Mouse (Mus musculus) sigmoid colon, adult 10 weeks (tissue): Measurements from ENCODE around the gene Lpcat3. TPM values are rescaled to one million over a fixed set of nuclear protein-coding genes. Genes with fewer than 3 reads are reported as not detected.

ENCODE experiments used
- polyA plus RNA-seq: library from polyadenylated mRNA; stranded (reverse); fragments of 350-450 nt; fragmentation: Illumina TruSeq; extraction: RNeasy Lipid Tissue Mini Kit (QIAGEN cat#74804); gene quantifications from one replicate; pipeline ENCODE4 v1.2.3, GENCODE M21; 2014; ENCODE audit warnings: low read depth, low replicate concordance

Gene Lpcat3
- 44.6 TPM for polyA plus RNA-seq

DNA sequence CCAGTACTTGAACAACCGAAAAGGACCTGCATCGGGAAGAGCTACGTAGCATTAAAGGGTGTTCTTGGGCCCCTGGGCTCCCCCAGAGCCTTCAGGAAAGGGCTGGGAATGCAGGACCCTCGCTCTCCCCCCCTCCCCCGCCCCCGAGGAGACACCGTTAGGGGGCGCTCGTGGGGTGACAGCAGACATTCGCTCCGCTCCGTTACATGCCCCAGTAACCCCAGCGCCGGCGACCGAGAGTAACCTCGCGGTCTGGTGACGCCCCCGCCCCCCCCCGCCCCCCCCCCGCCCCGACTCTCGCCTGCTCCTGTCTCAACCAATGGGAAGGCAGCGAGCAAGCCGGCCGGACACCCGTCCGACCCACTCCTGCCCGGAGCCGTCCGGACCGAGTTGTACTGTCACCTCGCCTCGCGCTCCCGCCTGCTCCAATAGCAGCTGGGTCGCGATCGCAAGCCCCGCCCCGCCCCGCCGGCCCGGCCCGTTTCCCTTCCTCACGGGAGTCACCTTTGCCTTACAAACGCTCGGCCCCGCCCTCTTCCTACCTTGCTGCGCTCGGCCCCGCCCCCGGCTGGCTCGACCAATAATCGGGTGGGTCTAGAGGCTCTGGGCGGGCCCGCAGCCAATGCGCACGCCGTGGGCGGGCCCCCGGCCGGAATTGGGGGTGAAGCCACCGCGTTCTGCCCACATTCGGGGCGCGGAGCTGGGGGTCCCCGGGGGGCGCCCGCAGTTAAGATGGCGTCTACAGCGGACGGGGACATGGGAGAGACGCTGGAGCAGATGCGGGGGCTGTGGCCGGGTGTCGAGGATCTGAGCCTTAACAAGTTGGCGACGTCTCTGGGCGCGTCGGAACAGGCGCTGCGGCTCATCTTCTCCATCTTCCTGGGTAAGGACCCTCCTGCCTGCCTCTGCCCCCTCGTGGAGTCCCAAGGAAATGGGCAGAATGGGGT, at the start of gene Lpcat3:
Lpcat3 (plus strand) TSS at position 551 of the 947 bp plus-strand sequence.

DNA sequence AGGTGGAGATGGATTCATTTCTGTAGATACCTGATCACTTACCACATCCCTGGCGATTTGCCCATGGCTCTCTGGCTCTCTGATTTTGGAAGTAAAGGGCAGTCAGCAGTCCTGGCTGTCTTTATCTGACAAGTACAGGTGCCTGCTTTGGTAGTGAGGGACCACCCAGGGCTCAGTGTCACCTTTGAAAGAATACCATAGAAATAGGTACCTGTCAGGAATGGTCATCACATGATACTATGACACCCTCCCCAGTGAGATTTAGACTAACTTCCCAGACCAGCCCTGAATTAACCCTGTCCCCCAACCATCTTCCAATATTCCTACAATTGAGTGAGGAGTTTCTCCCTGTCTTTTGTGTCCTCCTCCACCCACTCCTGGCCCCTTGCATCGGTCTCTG, 26.8 kb upstream of the Lpcat3 start, which contains the start of gene C1s2:
C1s2 (minus strand) TSS at position 101 of the 400 bp plus-strand sequence.

DNA sequence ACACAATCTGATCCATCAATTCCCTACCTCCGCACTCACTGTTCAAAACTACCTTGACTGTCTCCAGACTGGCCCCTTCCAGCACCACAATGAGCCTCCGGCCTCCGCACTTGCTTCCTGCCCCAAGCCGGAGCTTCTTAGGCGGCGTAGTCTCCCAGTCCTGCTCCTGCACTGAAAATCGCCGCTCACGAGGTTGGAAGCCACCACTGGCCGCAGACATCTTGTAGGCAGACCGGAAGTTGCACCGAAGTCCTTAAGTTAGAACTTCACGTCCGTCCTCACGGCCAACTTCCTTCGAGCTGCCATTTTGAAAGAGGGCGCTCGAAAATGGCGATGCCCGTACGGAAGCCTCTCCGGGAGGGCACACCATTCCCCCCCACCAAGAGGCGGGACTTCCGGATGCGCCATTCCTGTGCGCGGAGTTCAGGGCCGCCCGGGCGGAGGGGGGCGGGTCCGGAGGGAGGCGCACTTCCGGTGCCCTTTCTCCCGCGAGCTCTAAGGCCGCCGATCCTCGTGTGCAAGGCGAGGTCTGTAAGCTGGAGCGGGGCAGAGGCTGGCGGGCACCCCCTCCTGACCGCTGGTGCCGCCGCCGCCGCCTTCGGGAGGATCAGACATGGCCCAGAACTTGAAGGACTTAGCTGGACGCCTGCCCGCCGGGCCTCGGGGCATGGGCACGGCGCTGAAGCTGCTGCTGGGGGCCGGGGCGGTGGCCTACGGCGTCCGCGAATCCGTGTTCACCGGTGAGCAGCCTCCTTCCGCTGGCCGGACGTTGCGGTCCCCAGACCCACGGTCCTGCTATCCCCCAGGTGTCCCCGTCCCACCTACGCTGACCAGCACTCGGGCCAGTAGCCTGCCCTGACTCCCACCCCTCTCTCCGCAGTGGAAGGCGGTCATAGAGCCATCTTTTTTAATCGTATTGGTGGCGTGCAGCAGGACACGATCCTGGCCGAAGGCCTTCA, 49.3 kb downstream of the Lpcat3 start, which contains the start of the genes Emg1 and Phb2:
Emg1 (minus strand) TSS at position 355 of the 959 bp plus-strand sequence.
Phb2 (plus strand) TSS at position 513 of the 959 bp plus-strand sequence.

DNA sequence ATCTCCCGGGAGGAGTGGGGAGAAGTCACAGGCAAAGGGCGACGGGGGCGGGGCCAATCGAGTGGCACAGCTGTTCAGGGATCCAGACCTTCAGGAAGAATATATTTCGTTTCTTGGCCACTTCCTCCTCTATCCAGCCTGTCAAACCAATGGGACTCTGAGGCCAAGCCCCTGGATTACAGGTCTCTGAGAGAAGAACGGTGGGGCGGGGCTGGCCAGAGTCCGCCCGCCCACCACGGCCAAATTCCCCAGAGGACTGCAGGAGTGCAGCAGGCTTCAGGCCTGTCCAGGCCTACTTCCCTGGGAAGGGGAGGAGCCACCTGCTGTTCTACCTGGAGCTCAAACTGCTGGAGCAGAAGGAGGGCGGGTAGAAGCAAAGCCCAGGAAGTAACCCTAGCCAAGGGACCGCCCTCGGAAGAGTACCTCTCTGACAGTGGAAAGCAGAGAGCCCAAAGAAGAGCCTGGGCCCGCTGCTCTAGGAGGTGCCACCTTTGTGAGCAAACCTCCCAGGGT, 75.7 kb downstream of the Lpcat3 start, which contains the start of gene Ptpn6:
Ptpn6 (minus strand) TSS at position 204 of the 513 bp plus-strand sequence.

DNA sequence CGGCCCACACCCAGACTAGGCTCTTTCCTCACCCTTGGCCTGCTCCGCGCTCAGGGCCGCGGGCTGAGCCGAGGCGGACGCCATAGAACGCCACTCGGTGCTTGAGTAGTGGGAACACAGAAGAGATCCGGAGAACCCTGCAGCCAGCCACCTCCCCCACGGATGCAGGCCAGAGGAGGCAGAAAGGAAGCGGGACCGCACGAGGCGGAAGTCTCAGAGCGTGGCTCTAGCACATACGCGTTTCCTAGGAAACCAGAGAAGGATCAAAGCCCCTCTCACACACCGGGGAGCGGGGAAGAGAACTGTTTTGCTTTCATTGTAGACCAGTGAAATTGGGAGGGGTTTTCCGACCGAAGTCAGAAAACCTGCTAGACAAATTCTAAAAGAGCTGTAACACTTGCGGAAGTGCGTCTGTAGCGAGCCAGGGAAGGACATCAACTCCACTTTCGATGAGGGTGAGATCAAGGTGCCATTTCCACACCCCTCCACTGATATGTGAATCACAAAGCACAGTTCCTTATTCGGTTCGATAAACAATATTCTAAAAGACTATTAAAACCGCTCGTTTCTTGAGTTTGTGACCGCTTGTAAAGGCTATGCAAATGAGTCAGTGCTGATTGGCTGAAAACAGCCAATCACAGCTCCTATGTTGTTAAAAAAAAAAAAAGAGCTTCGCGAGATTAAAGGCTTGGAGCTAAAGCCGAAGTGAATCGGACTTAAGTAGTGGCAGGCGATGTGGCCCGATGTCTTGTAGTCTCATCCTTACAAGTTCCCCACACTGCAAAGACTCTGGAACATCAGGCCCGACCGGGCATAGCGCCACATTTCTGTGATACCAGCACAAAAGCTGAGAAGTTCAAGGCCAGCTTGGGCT, 78.3 kb downstream of the Lpcat3 start, which contains the start of gene Grcc10:
Grcc10 (minus strand) TSS at position 487 of the 874 bp plus-strand sequence.

Other genes starting within 250 kb of the Lpcat3 start
- gene Pex5, start 248.0 kb upstream of the Lpcat3 start, polyA plus RNA-seq, result 6.4 TPM
- not detected for gene Clstn3, start 198.2 kb upstream of the Lpcat3 start, polyA plus RNA-seq
- 1.1 TPM for gene C1rl, start 169.9 kb upstream of the Lpcat3 start, polyA plus RNA-seq
- 11.3 TPM for gene C1ra, start 150.6 kb upstream of the Lpcat3 start, polyA plus RNA-seq
- gene C1s1, start 120.7 kb upstream of the Lpcat3 start, polyA plus RNA-seq, result 103 TPM
- gene C1rb, start 92.7 kb upstream of the Lpcat3 start, polyA plus RNA-seq, result not detected
- gene C1s2, start 26.9 kb upstream of the Lpcat3 start, polyA plus RNA-seq, result 0.16 TPM
- 14.0 TPM for gene Emg1, start 49.2 kb downstream of the Lpcat3 start, polyA plus RNA-seq
- gene Phb2, start 49.3 kb downstream of the Lpcat3 start, polyA plus RNA-seq, result 30.3 TPM
- 1.9 TPM for gene Ptpn6, start 75.7 kb downstream of the Lpcat3 start, polyA plus RNA-seq
- gene Grcc10, start 78.3 kb downstream of the Lpcat3 start, polyA plus RNA-seq, result 3.7 TPM
- gene Gm45234, start 93.0 kb downstream of the Lpcat3 start, polyA plus RNA-seq, result not detected
- 0.63 TPM for gene Atn1, start 93.5 kb downstream of the Lpcat3 start, polyA plus RNA-seq
- 1.9 TPM for gene Eno2, start 106.6 kb downstream of the Lpcat3 start, polyA plus RNA-seq
- 0.32 TPM for gene Lrrc23, start 116.7 kb downstream of the Lpcat3 start, polyA plus RNA-seq
- not detected for gene Spsb2, start 145.6 kb downstream of the Lpcat3 start, polyA plus RNA-seq
- gene Tpi1, start 151.3 kb downstream of the Lpcat3 start, polyA plus RNA-seq, result 30.7 TPM
- gene Usp5, start 166.5 kb downstream of the Lpcat3 start, polyA plus RNA-seq, result 25.3 TPM
- 3.8 TPM for gene Cdca3, start 166.5 kb downstream of the Lpcat3 start, polyA plus RNA-seq
- not detected for gene Gnb3, start 177.2 kb downstream of the Lpcat3 start, polyA plus RNA-seq
- gene P3h3, start 194.7 kb downstream of the Lpcat3 start, polyA plus RNA-seq, result 0.60 TPM
- gene Gpr162, start 201.0 kb downstream of the Lpcat3 start, polyA plus RNA-seq, result not detected
- 2.6 TPM for gene Cd4, start 225.2 kb downstream of the Lpcat3 start, polyA plus RNA-seq
- gene Lag3, start 248.7 kb downstream of the Lpcat3 start, polyA plus RNA-seq, result not detected